Mouse (Mus musculus) testis, adult 2 months (tissue): ENCODE measurements around the gene Tigar.

Source experiments
- CTCF ChIP-seq: fragments of 200-500 bp; IDR thresholded peaks from 2 replicates; pipeline ENCODE4 v1.5.1; 2012; ENCODE audit warnings: low read depth, mild to moderate bottlenecking, inconsistent platforms, low read length, moderate library complexity; ENCODE audit not compliant: control insufficient read depth, insufficient read depth, insufficient replicate concordance
- POLR2A ChIP-seq: fragments of 200-500 bp; IDR thresholded peaks from 2 replicates; pipeline ENCODE4 v1.6.1; 2012; ENCODE audit warnings: low read depth, mild to moderate bottlenecking, inconsistent platforms, low read length, moderate library complexity; ENCODE audit not compliant: control insufficient read depth

GRCm38 (mm10) chr6:127081820-127082219 is 27.5 kb downstream of the Tigar start:
- TF ChIP-seq CTCF: no peak
- TF ChIP-seq POLR2A: no peak
